Mouse (Mus musculus): ENCODE results near the gene Gatad2a.

- TF ChIP-seq POLR2A (IDR thresholded peaks at IDR 0.05; ENCODE audit: extremely low read depth, insufficient read depth, low read length), result no peak
- TF ChIP-seq CTCF (IDR thresholded peaks at IDR 0.05; ENCODE audit: low read depth, low read length), result no peak
Observed at GRCm38 (mm10) chr8:69877992-69878391, 118.2 kb downstream of the Gatad2a start.
